In the genomic region with DNA sequence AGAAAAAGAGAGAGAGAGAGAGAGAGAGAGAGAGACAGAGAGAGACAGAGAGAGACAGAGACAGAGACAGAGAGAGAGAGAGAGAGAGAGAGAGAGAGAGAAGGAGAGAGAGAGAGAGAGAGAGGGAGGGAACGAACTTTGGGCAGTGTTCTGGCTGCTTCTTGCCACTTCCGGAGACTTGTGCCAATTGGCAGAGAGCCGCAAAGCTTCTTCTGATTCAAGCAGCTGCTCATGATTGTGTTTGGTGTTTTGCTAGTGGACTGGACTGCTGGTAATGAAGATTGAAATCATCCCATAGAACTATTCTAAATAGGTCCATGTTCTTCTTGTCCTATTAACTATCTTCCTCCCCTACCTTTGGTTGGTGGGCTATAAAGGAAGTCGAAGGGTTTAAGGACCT, we compare ENCODE assay signal across 8 mouse cellular contexts.
A peak's percentile ranks its signal among the peaks of the same experiment; 100 is the strongest.
DNase-seq lines count a peak whose midpoint lies in the region; TF ChIP-seq lines count a peak whose summit lies in the region.
"Not testable (repeated sequence)": the region's sequence is repeated elsewhere in the genome, so short reads cannot be mapped to it uniquely, and the experiment has no call there.

No protein-coding gene starts in this region.

- not testable (repeated sequence) for H3K4me3 ChIP-seq in liver, adult 2 months (ENCODE audit: insufficient read depth, low read depth, low read length)

- intact Hi-C loops in heart, postnatal 36 days (cut with DNase I): not testable (repeated sequence)

- H3K27ac ChIP-seq in liver, adult 2 months (replicated peaks; ENCODE audit: insufficient read depth, low read depth, low read length): not testable (repeated sequence)

- not testable (repeated sequence) for H3K79me2 ChIP-seq in liver, adult 2 months (ENCODE audit: control insufficient read depth, insufficient read depth, low read length)

- not testable (repeated sequence) for TF ChIP-seq POLR2A in brain, embryonic 14.5 days (IDR thresholded peaks at IDR 0.05; ENCODE audit: borderline replicate concordance, extremely low read depth, insufficient read depth, insufficient read length, poor library complexity, severe bottlenecking); liver, adult 2 months (IDR thresholded peaks at IDR 0.05; ENCODE audit: extremely low read depth, insufficient read depth, low read length)

- DNase-seq in adipocyte (ENCODE audit: low spot score): peak; percentile 73
- peak; percentile 58 for DNase-seq in brain, embryonic 14.5 days (ENCODE audit: low read depth)
- DNase-seq in gastrocnemius, postnatal 10 days: peak; percentile 44
- peak; percentile 8 to 43 for DNase-seq in heart, postnatal 36 days
- peak; percentile 28 for DNase-seq in kidney, adult 9 months
- peak; percentile 15 for DNase-seq in liver, adult 2 months (ENCODE audit: extremely low read depth, low read depth, low spot score)
- DNase-seq in lung, postnatal 10 days: peak; percentile 86
- DNase-seq in ovary, postnatal 36 days (ENCODE audit: low spot score): peak; percentile 24

- H3K9ac ChIP-seq in liver, adult 2 months (ENCODE audit: low read depth, low read length): not testable (repeated sequence)

- not testable (repeated sequence) for H3K4me1 ChIP-seq in liver, adult 2 months (ENCODE audit: control insufficient read depth, insufficient read depth, low read length)

- not testable (repeated sequence) for H3K36me3 ChIP-seq in liver, adult 2 months (ENCODE audit: control insufficient read depth, insufficient read depth, low read length)

- not testable (repeated sequence) for TF ChIP-seq CTCF in brain, embryonic 14.5 days (IDR thresholded peaks at IDR 0.05; ENCODE audit: borderline replicate concordance, extremely low read depth, insufficient read depth, insufficient read length); liver, adult 2 months (IDR thresholded peaks at IDR 0.05; ENCODE audit: low read depth, low read length)

- not testable (repeated sequence) for H3K27me3 ChIP-seq in liver, adult 2 months (ENCODE audit: control insufficient read depth, insufficient read depth, low read length)

- 70% methylated on average over 4 of the region's 4 CpGs for WGBS in liver, adult 2 months

Comparison
In these comparisons a context has a peak if more than half of its experiments do, and no peak if none do; other contexts are left out.
1. DNase-seq: peak in every context shown above with its lines; median percentile 86 in lung, postnatal 10 days; 73 in adipocyte; 58 in brain, embryonic 14.5 days; 44 in gastrocnemius, postnatal 10 days; 28 in kidney, adult 9 months; 26 in heart, postnatal 36 days; 24 in ovary, postnatal 36 days; 15 in liver, adult 2 months.